Mouse (Mus musculus) heart, adult 11 months (tissue): ENCODE measurements around the gene Cel.

Source experiments
- DNase-seq: peaks from one replicate; pipeline ENCODE4 v3.0.0; 2022

The Cel gene

GRCm38 (mm10) chr2:28563303-28563702, at the start of gene Cel:
Gene Cel, minus strand, starts transcription at chr2:28563403.
- DNase-seq: no peak

DNA sequence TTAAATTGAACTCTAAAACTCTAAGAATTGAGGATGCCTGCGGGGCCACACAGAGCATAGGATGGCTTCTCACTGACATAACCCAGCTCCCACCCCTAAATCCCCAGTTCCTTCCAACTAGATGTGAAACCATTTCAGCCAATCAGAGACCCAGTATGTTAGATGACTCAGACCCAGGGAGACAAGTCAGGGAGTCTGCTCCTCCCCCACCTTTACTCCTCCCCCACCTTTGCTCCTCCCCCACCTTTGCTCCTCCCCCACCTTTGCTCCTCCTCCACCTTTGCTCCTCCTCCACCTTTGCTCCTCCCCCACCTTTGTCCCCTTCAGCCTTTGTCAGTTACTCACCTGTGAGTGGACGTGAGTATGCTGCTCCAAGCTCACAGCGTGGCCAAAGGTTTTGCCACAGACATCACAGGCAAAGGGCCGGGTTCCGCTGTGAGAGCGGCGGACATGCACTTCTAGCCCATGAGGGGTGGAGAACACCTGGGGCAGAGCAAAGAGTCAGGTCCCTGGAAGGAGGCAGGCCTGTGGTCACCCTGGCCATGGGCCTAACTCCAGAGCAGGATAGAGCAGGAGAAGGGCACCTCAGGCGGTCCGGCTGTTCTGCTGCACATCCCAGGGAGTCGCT, 49.3 kb upstream of the Cel start:
- DNase-seq: no peak

DNA sequence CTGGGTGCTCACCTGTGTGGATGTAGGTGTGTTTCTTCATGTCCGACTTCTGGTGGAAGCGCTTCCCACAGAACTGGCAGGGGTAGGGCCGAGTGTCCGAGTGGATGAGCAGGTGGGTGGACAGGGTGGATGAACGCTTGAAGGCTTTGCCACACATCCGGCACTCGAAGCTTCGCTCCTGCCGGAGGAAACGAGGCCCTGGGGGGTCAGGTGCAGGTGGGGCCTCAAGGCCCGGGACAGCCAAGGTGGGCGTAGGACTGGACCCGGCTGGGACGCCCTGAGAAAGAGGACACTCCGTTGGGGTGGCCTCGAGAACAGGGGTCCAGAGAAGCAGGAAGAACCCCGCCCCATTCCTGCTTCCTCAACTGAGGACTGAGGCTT, 48.2 kb upstream of the Cel start:
- DNase-seq: peak; percentile 86

DNA sequence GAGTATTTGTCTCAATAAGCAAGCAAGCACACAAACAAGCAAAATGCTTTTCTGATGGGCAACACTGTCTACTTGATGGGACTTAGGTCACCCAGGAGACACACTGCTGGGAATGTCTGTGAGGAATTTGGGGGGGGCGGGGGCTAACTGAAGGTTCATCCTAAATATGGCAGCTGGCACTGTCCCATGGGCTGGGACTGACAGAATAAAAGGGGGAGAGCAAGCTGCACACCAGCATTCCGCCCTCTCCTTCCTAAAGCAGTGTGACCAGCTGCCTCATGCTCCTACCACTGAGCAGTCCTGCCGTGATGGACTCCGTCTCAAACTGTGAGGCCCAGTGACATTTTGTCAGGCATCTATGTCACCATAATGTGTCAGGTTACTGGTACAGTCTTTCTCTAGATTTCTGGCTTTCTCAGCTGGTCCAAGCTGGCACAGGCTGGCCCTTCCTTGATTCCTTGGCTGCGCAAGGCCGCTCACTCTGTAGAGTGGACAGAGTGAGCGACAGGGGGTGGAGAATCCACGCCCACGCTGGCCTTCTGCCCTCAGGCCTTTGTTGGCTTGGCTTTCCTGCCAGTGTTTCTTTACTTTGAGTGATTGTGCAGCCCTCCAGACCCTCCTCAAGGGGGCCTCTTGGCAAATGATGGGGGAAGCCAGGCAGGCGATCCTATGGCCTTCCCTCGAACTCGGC, 47.7 kb upstream of the Cel start:
- DNase-seq: no peak

DNA sequence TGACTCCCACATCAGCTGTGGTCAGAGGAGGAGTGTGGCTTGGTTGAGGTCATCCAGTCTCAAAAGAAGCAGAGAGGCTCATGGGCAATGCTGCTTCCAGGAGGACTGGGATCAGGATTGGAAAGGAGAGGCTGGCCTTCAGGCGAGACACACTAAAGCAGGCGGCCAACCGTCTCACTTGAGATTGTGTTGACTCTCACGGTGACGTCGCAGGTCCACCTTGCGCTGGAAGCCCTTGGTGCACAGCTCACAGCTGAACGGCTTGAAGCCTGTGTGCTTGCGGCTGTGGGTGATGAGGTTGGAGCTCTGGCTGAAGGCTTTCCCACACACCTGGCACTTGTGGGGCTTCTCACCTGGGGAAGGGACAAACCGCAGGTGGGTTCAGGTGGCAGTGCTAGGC, 46.6 kb upstream of the Cel start:
- DNase-seq: no peak

DNA sequence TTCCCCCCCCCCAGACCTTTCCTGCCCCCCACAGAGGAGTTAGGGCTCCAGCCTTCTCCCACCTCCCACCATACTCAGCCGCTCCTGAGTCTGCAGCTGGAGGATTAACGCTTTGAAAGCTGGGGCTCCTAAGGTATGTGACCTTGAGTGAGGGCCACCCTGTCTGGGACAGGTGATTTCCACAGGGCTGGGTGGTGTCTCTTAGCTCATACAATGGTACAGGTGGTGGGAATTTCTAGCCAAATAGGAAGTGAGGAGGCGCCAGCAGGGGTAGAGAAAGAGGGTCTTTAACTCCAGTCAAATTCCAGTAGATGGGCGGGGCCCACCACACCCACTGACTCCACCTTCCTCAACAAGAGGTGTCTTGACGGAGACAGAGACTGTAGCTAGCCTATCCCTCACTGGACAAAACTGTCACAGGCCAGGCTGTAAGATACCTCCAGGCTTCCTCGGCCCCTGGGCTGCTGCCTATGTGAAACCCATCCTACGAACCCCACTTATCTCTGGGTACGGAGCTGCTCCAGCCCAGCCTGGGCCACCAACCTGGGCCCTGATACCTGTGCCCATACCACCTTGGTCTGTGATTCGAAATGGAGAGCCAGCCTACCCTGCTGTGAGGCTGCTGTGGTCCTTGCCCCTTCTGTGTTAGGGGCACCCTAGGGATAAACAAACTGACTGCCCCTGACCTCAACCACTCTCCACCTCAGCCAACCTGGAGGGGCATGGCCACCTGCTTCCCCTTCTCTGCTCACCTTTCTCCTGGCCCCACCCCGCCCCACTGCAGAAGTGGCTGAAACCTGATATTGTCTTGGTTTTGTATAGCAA, 44.4 kb upstream of the Cel start:
- DNase-seq: no peak

DNA sequence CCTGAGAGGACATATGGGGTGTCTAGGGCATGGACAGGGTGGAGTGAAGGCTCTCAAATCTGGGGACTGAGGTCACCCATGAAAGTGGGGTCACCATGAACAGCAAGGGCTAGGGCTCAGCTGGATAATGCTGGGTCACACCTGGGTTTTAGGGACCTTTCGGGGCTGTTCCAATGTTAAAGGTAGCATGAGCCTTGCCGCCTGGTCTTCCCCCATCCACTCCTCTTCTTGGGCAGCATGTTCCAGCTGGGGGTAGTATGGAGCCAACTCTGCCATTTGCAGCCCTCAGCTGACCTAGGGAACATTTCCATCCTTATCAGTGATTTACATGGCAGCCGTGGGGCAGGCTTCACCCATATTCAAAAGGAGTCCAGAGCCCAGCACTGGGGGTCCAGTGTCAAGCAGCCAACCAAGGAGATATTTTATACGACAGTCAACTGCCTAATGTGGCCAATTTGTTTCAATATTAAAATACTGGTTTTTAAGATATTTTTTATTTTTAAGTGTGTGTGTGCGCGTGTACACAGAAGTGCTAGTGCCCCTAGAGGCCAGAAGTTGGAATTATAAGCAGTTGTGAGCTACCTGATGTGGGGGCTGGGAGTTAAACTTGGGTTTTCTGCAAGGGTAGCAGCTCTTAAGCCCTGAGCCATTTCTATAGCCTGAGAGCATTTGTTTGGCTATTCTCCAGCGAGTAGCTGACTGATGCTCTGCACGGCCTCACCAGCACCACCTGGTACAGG, 43.6 kb upstream of the Cel start:
- DNase-seq: no peak

DNA sequence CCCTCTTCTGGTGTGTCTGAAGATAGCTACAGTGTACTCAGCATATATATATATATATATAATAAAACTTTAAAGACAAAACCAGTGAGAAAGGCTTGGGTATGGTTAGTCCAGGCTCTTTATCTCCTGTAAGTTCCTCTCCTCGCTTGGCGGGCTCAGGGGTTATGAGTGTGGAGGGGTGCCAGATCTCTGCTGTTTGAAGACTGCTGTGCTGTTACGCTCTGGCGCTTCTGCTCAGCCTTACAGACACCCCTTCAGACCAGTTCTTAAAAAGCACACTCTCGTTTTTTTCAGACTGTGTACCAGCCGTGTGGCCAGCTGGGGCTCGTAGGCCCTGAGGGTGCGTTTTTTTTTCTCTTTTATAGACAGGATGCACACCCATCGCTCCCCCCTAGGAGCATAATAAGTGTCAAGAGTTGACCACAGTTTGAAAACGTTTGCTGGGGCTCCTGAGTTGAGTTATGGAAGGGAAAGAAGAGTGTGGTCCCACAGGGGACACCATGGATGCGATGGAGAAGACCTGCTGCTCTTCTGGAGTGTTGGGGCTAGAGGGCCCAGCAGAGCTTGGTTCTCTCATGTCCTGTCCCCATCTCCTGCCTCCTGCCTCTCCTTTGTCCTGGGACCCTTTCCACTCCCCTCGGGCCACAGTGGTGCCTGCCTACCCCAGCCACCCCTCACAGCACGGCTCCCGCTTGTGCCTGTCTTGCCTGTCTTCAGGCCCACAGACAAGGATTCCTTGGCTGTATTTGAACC, 42.8 kb upstream of the Cel start:
- DNase-seq: no peak

DNA sequence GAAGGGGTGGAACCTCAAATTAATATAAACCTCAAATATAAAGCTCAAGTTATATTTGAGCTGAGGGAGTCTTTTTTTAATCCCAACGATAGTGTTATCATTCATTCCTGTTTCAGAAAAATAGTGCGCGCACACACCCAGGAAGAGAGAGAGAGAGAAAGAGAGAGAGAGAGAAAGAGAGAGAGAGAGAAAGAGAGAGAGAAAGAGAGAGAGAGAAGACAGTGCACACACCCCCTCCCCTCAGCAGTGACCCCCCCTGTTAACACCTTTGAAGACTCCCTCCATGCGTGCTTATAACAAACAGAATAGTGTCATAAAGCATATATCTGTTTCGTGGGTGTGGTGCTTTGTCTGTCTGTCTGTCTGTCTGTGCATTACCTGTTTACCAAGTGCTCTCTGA, 40.3 kb upstream of the Cel start:
- no peak for DNase-seq

DNA sequence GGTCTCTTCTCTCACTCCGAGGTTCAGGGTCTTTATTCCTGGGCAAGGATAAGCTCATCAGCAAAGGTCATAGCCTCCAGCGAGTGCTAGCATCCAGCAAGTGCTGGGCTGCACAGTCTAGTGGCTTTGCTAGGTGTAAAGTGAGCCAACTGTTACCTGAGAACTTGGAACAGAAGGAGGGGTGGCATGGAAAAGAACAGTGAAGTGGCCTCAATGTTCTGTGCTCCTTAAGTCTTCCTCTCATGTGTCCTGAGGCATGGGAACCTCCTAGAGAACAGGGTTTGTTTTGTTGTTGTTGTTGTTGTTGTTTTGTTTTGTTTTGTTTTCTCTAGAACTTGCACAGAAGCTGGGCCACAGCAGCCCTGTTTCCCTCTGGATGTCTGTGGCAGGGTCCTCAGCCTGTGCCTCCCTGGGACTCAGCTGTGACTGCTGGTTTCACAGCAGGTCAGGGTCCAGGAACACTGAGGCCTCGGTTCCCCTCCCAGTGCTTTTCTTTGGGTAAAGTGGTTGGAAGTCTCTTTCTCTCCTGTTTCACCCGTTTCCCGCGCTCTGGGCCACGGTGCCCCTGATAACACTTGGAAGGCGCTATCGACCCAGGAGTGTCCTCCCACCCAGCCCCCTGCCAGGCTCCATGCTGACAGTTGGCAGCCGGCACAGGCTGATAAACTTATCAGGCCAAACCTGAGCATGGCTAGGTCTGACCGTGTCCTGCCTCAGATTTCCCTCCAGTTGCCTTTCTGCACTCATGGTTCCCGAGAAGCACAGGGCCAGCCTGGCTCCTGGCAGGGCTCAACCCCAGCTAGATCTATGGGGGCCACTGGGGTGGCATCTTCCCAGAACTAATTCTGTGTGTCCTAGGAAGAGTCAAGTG, 38.8 kb upstream of the Cel start:
- no peak for DNase-seq

GRCm38 (mm10) chr2:28599569-28599900, 36.3 kb upstream of the Cel start:
- DNase-seq: no peak

- no peak for DNase-seq
Observed at GRCm38 (mm10) chr2:28598692-28599568, 35.7 kb upstream of the Cel start.

DNA sequence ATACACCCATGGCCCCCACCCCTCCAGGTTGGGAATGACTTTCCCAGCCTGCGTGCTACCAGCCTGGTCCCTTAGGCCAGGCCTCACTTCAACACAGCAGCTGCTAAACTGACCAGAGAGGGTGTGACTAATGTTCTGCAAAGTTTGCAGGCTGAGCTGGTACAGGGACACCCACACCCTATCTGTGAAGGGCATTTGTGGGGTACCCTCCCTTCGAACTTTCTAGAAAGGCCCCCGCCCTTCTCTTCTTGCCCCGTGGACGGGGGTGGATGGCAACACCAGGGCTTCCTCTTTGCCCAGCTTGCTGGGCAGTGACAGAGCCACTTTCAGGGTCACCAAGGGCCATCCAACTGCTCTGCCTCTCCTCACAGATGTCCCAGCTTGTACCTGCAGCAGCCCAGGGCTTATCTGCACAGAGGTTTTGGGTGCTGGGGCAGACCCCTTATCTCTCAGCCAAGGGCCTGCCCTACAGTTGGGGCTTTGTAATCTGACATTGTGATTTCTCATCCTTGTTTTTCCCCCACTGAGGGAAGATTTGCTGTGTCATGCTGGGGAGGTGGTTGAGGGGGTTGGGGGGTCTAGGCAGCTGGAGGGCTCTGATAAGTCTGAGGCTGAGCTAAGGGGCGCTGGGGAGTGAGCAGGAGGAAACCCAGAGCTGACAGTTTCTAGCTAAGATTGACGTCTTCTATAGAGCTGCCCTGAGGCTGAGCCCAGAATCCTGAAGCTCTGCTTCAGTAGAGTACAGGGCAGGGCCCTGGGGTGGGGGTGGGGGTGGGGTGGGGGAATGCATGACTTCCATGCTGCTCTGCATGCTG, 34.7 kb upstream of the Cel start:
- no peak for DNase-seq

DNA sequence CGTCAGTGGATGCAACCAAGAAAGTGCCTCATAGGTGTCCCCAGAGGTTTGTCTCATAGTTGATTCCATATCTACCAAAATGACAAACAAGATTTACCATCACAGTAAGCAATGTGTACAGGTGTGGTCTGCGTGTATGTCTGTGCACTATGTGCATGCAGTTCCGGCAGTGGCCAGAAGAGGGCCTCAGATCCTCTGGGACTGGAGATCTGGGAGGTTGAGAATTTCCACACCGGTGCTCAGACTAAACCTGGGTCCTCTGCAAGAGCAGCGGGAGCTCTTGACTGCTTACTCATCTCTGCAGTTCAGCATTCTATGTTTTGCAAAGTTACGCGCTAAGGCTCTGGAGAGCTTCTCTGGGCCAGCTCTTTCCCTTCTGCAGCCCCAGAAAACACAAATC, 33.8 kb upstream of the Cel start:
- DNase-seq: no peak

GRCm38 (mm10) chr2:28596021-28596420, 32.8 kb upstream of the Cel start:
- DNase-seq: no peak

DNA sequence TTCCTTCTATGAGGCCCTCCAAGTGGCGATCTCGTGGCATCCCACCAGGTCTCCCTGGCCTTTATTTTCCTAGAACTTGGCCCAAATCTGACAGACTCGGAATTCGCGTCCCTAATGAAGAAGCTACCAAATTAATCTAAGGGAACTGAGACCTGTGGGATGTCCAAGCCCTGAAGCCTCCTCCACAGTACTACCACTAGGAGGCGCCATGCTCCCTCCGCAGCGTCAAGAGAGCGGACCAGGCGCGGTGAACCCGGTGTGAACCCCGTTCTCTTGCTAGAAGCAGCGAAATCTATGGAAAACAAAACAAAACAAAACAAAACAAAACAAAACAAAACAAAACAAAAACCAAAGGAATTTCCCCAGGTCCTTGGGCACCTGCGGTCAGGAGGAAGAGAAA, 29.6 kb upstream of the Cel start:
- no peak for DNase-seq

GRCm38 (mm10) chr2:28591479-28591878, 28.3 kb upstream of the Cel start:
- DNase-seq: peak; percentile 95

- no peak for DNase-seq
Observed at GRCm38 (mm10) chr2:28588574-28588973, 25.4 kb upstream of the Cel start.

- DNase-seq: no peak
Observed at GRCm38 (mm10) chr2:28585730-28586129, 22.5 kb upstream of the Cel start.

DNA sequence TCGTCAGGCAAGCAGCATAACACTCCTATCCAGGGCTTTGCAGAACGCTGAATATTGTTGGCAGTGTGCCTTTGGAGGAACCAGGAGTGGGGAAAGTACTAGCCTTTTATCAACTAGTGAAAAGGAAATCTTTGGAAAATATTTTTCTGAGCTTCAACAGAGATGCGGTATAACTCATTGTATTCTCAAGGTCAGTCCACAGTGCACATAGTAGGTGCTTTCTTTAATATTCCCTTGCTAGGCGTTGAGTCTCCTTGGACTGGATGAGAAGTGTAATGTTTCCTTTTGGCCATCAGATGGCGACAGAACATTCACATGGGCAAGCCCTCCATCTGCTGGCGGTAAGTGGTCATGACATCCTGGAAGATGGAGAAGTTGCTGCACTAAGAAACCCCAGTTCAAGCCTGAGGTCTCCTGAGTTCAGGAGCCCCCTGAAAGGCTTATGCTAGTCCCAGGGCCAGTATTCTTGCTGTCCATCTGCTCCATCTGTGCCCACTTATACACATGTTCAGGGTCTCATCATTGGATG, 21.9 kb upstream of the Cel start:
- no peak for DNase-seq
